Mouse (Mus musculus): ENCODE results near the gene Myb. TPM values are rescaled to one million over a fixed set of nuclear protein-coding genes. Genes with fewer than 3 reads are reported as not detected.

Myb gene
- polyA plus RNA-seq, 1 experiment from 2014 or later, result 11.3 TPM

DNA sequence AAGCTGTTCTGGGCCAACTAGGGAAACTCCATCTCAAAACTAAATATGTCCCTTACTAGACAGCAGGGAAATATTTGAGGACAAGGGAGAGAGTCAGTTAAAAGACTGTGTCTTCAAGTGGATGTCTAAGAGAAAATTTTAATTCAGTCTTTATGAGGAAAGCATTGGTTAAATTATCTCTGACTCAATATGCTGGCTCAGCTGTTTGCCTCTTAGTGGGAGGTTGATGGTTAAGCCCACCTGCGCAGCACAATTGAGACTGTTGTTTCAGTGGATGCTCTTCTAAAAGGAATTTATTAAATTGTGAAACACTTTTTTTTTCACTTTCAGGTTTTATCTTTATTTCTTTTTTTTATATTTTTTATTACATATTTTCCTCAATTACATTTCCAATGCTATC, 84.6 kb downstream of the Myb start:
- H3K36me3 ChIP-seq, result no peaks in the 10 kb centered on the region
- H3K27me3 ChIP-seq, result no peaks in the 10 kb centered on the region
- ATAC-seq (ENCODE audit: insufficient number of reproducible peaks, low FRiP score, low TSS enrichment, low read depth), result no peak
- no peak overlapping the region for H3K9ac ChIP-seq
- no peak overlapping the region for H3K4me3 ChIP-seq (replicated peaks)
- no peaks in the 10 kb centered on the region for H3K9me3 ChIP-seq (replicated peaks)
- H3K4me2 ChIP-seq (replicated peaks), result no peak overlapping the region
- no peaks in the 10 kb centered on the region for H3K4me1 ChIP-seq
- 97% methylated on average over 1 of the region's 1 CpGs for WGBS
- H3K27ac ChIP-seq (replicated peaks), result no peak overlapping the region

Other genes with a start within 250 kb of the Myb start
- gene Ahi1, start 208.4 kb downstream of the Myb start, polyA plus RNA-seq (2015; fragmentation: Nextera tagmentation; extraction: Ambion mirVana), result 8.0 and 8.4 TPM in 2 replicates
- gene Hbs1l, start 135.0 kb upstream of the Myb start, polyA plus RNA-seq (2015; fragmentation: Nextera tagmentation; extraction: Ambion mirVana), result 75.9 and 77.7 TPM in 2 replicates
- gene Aldh8a1, start 216.3 kb upstream of the Myb start, polyA plus RNA-seq (2015; fragmentation: Nextera tagmentation; extraction: Ambion mirVana), result not detected in 2 replicates

All from embryonic facial prominence, embryonic 15.5 days (tissue).